Mouse (Mus musculus) megakaryocyte, embryonic 14.5 days (primary cell): ENCODE data around the gene Hif1an.

Source experiments
- FLI1 ChIP-seq: IDR thresholded peaks from 2 replicates; pipeline ENCODE4 v1.6.1; 2012; ENCODE audit warnings: low read length, inconsistent platforms, mixed read lengths
- GATA1 ChIP-seq: IDR thresholded peaks from 3 replicates; pipeline ENCODE4 v1.6.1; 2012; ENCODE audit warnings: mixed read lengths, low read length, inconsistent platforms, borderline replicate concordance

DNA sequence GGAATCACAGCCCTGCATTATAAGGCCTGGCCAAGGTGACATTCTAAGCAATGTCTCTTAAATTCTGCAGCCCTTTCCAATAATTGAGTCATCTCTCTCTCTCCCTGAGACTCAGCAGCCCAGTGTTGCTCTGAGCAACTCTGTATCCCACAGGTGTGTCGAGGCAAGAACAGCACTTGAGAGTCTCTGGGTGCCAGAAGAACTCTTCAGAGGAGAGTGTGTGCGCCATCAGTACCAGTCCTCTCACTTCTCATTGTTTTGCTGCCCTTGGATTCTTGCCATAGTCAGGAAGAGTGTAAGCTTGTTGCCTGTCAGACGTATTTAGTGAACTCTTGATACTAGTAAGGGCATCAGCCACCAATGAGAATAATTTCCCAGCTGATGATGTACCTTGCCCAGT lies 5.1 kb downstream of the Hif1an start:
- TF ChIP-seq GATA1 (no peak), FLI1 (no peak)
